Mouse (Mus musculus) spleen, adult 12 weeks (tissue): ENCODE measurements around the gene Oma1.

Experiments used
- DNase-seq: peaks from one replicate; pipeline ENCODE4 v3.0.0; 2022; ENCODE audit warnings: low spot score

Gene Oma1

GRCm38 (mm10) chr4:103313587-103314525 lies at the start of gene Oma1:
Oma1 (plus strand) TSS chr4:103313812.
- peak; percentile 92 for DNase-seq

DNA sequence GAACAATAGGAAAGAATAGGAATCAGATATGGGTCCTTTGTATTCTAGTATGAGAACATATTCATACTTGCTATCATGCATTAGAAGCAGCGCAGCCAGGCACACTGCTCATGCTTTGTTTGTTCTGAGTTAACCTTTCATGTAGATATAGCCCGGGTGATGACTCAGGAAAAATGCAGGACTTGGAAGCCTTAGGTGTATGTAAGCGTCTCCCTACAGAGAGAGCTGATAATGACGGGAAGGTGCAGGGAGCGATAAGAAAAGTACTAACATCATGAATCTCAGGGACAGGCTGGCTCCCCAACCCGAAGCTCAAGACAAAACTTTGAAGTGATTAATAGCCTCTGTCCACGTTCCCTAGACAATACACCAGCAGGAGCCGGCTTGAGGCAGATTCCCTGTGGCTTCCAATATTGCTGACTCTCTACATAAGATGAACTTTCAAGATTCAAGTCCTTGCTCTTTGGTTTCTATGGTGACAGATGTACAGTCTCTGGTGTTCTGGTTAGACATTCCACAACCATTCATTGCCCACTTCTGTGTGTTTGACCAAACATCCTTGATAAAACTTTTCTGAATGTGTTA lies 49.7 kb upstream of the Oma1 start:
- DNase-seq: no peak

- no peak for DNase-seq
Measured at GRCm38 (mm10) chr4:103265166-103265565, 48.4 kb upstream of the Oma1 start.

DNA sequence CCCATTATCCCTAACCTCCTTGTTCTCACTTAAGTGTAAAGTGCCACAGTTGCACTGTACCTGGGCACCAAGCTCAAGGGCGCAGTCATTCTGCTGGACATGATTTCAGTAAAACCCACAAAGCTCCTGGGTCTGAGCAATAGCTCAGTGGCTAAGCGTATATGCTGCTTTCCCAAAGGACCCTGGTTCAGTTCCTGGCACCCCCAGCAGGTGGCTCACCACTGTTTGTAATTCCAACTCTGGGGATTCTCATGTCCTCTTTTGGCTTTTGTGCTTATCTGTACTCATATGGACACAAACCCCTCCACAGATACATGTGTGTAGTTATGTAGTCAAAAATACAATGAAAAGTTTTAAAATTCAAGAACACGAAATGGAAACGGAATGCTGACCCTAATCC lies 44.3 kb upstream of the Oma1 start:
- DNase-seq: no peak

DNA sequence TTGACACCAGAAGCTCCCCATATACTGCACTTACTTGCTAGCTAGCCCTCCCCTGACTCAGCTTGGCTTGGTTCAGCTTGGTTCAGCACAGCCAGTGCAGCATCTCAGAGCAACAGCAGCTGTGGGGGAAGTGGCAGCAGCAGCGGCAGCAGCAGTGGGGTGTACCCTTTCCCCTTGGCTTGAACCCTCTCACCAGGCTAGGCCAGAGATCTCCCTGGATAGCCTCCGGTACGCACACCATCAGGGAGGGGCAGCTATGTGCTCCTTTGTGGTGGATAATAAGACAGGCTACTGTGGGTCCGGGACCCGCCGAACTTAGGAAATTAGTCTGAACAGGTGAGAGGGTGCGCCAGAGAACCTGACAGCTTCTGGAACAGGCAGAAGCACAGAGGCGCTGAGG lies 40.6 kb upstream of the Oma1 start:
- DNase-seq: no peak

- DNase-seq: no peak
Measured at GRCm38 (mm10) chr4:103288342-103288741, 25.3 kb upstream of the Oma1 start.

GRCm38 (mm10) chr4:103290763-103291162 lies 22.8 kb upstream of the Oma1 start, which contains the start of gene 4921539E11Rik:
4921539E11Rik (minus strand) TSS chr4:103290863.
- DNase-seq: no peak

DNA sequence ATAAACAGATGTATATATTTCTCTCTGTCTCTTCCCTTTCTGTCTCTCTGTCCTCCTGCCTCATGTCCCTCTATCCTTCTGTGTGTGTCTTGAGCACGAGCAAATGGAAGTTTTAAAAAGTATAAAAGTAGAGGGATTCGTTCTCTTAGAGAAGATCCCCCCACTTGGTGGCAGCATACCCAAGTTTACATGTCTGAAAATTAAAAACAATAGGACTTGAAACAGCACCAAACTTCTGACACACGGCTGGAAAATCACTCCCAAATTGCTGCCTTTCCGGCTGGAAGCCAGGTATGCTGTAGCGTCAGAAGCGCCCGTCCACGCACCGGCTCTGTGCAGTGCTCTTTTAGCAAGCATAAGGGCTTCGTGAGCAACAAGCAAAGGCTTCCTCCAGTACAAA lies 14.3 kb upstream of the Oma1 start:
- DNase-seq: no peak

- DNase-seq: no peak
Measured at GRCm38 (mm10) chr4:103303851-103304250, 9.8 kb upstream of the Oma1 start.

GRCm38 (mm10) chr4:103314526-103314910 lies 906 bp downstream of the Oma1 start:
- no peak for DNase-seq

- DNase-seq: no peak
Measured at GRCm38 (mm10) chr4:103315861-103316260, 2.2 kb downstream of the Oma1 start.

GRCm38 (mm10) chr4:103321461-103321860 lies 7.8 kb downstream of the Oma1 start:
- no peak for DNase-seq

DNA sequence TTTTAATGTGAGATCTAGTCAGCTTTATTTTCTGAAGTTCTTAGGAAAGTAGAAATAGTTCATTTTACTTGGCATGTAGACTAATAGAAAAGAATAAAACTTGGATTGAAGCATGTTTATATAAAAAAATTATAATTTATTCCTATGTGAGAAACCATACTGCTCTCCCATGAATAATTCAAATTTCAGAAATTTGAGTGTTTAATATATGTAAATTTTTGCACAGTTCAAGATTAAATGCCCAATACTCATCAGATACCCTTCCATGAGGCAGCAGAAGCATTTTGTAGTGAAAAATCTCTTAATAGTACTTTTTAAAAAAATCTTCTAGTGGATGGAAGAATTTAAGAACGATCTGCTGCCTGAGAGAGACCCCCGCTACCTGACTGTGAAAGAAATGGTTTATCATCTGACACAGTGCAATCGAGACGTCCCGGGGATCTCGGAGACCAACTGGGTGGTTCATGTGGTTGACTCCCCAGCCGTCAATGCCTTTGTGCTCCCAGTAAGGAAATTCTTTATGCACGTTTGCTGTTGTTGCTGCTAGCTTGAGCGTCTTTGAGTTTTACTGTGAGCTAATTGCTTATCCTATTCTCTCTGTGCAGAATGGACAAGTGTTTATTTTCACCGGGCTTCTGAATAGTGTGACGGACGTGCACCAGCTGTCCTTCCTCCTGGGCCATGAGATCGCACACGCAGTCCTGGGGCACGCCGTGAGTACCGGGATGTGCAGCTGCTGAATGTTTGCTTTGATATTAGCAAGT lies 11.3 kb downstream of the Oma1 start:
- DNase-seq: no peak

DNA sequence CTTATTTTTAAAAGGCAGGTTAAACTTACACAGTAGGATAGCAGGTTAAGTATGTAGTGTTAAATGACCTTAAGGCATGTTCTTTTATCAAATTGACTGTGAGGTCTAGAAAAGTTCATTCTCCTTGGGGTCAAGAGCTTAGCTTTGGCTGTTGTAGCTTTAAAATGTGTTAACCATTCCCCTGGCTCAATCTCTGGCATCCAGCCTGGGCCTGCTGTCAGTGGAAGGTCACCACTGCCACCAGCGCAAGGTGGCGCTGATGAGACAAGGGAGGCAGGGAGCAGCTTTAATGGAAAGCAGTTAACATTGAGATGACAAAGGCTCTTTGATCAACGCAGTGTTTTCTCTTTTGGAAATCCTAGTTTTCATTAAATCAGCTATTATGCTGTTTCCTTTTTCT lies 13.4 kb downstream of the Oma1 start:
- DNase-seq: no peak

DNA sequence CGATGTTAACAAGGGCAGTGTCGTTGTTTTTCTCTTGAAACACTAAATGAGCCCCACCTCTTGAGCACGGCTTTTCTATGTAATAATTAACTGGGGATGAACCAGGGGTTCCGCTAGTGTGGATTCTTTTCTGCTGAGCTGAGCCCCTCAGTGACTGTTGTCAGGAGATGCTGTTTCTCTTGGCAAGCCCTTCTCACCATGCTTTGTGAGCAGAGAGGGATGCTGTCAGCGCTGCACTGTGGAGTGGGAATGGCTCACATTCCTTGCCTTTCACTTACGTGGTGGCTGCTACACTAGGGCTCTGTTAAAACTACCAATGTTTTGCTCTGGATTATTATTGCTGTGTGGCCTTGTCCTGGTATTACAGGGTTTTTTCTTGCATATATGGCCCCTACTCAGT lies 15.7 kb downstream of the Oma1 start:
- no peak for DNase-seq

DNA sequence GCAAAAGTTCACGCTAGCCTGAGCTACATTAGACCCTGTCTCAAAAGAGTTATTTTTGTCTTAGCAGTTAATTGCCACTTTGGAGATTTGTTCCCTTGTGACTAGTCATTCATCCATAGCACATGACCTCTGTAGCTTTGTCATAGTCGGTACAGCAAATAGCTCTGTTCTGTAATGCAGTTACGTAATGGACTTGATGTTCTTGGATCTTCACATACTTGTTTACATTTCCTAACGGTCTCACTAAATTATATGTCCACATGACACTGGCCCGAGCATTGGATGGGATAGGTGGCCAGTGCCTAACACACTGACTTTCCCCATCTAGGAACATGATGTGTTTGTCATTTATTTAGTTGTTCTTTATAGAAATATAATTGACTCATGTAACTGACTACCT lies 21.5 kb downstream of the Oma1 start:
- DNase-seq: no peak

DNA sequence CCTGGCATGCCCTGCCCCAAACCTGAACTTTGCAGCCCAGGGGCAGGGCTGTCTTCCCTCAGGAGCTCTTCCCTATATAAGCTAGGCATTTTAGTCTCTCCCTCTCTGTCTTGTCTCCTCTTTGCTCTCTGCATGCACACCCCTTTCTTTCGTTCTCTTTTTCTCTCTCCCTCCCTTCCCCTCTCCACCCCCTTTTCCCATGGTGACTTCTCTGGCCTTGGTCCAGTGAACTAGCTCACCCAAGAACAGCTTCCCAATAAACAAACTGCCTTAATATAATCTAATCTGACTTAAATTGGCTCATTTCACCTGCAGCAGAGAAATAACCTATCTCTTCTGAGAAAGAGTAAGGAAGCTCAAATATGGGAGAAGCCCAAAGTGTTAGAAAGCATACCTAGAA lies 27.1 kb downstream of the Oma1 start:
- no peak for DNase-seq

DNA sequence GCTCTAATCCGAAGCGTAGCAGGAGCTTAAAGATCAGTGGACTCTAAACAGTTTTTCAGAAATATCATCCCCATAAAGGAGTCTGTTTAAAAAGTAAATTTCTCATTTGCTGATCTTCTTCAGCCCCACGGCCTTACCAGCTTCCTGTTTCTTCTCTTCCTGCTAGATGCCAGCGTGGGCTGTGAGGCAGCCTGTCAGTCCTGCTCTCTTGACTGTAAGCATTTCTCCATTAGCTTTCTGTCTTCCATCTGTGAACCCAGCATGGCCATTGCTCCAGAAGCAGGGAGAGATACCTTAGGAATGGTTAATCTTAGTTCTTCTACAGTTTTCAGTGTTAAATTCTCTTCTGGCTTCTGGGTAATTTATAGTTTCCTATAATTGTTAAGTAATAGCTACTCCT lies 28.0 kb downstream of the Oma1 start:
- DNase-seq: no peak

- DNase-seq: no peak
Measured at GRCm38 (mm10) chr4:103346058-103346457, 32.4 kb downstream of the Oma1 start.

GRCm38 (mm10) chr4:103346849-103347248 lies 33.2 kb downstream of the Oma1 start:
- no peak for DNase-seq

- no peak for DNase-seq
Measured at GRCm38 (mm10) chr4:103349219-103349618, 35.6 kb downstream of the Oma1 start.

- DNase-seq: no peak
Measured at GRCm38 (mm10) chr4:103352926-103353325, 39.3 kb downstream of the Oma1 start.

DNA sequence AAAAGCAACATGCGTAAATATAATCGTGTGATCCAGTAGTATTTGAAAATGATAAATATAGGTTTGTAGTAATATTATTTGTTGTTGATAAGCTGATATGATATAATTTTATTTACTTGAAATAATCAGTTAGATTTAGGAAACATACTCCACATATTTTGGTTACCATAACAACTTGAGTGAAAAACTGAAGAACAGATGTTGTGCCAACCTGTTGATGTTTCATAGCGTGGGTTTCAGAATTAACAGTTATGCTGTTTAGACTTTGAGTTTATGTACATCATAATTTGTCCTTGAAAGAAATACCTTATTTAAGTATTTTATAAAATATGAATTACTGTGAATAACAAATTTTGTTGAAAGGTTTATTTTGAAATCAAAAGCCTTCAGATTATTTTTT lies 43.8 kb downstream of the Oma1 start:
- DNase-seq: no peak
